Mouse (Mus musculus): ENCODE measurements around the gene Mpeg1. TPM values are rescaled to one million over a fixed set of nuclear protein-coding genes. Genes with fewer than 3 reads are reported as not detected.

Mpeg1 gene
- total and polyA plus RNA-seq, 2 experiments from 2014 or later = 0.88 to 2.7 TPM

GRCm38 (mm10) chr19:12440103-12440725 is 20.4 kb upstream of the Mpeg1 start:
- Histone ChIP-seq H3K36me3 (ENCODE audit: insufficient read depth, low read length) (no peaks in the 10 kb centered on the region), H3K9ac (replicated peaks; ENCODE audit: low read length, poor library complexity, severe bottlenecking) (no peak overlapping the region), H3K27me3 (ENCODE audit: insufficient read depth, low read length) (no peaks in the 10 kb centered on the region), H3K4me2 (ENCODE audit: low read depth, low read length, poor library complexity, severe bottlenecking) (no peak overlapping the region), H3K4me1 (ENCODE audit: insufficient read depth, low read length) (no peaks in the 10 kb centered on the region), H3K9me3 (ENCODE audit: low read length) (no peaks in the 10 kb centered on the region), H3K27ac (ENCODE audit: low read depth, low read length) (no peak overlapping the region), H3K4me3 (ENCODE audit: low read depth, low read length) (no peak overlapping the region)
- no peak for DNase-seq (ENCODE audit: low spot score)
- 56% methylated on average over 5 of the region's 5 CpGs for WGBS
- no peak for ATAC-seq (ENCODE audit: low FRiP score)
- no peak for TF ChIP-seq CTCF (IDR thresholded peaks at IDR 0.05)

- Histone ChIP-seq H3K4me3 (ENCODE audit: low read depth, low read length) (no peak overlapping the region), H3K27ac (ENCODE audit: low read depth, low read length) (no peak overlapping the region), H3K36me3 (ENCODE audit: insufficient read depth, low read length) (no peaks in the 10 kb centered on the region), H3K4me2 (ENCODE audit: low read depth, low read length, poor library complexity, severe bottlenecking) (no peak overlapping the region), H3K9me3 (ENCODE audit: low read length) (no peaks in the 10 kb centered on the region), H3K27me3 (ENCODE audit: insufficient read depth, low read length) (no peaks in the 10 kb centered on the region), H3K4me1 (ENCODE audit: insufficient read depth, low read length) (no peaks in the 10 kb centered on the region), H3K9ac (replicated peaks; ENCODE audit: low read length, poor library complexity, severe bottlenecking) (no peak overlapping the region)
- 78% methylated on average over 4 of the region's 4 CpGs for WGBS
- no peak for TF ChIP-seq CTCF (IDR thresholded peaks at IDR 0.05)
- no peak for DNase-seq (ENCODE audit: low spot score)
- no peak for ATAC-seq (ENCODE audit: low FRiP score)
Observed at GRCm38 (mm10) chr19:12442560-12442959, 18.0 kb upstream of the Mpeg1 start.

GRCm38 (mm10) chr19:12445014-12445413 is 15.6 kb upstream of the Mpeg1 start:
- 84% methylated on average over 3 of the region's 3 CpGs for WGBS
- no peak for TF ChIP-seq CTCF (IDR thresholded peaks at IDR 0.05)
- H3K4me1 ChIP-seq (ENCODE audit: insufficient read depth, low read length) = no peaks in the 10 kb centered on the region

GRCm38 (mm10) chr19:12457401-12458066 is 3.0 kb upstream of the Mpeg1 start:
- DNase-seq (ENCODE audit: low spot score) = no peak
- Histone ChIP-seq H3K4me2 (ENCODE audit: low read depth, low read length, poor library complexity, severe bottlenecking) (no peak overlapping the region), H3K27ac (ENCODE audit: low read depth, low read length) (no peak overlapping the region), H3K4me3 (ENCODE audit: low read depth, low read length) (no peak overlapping the region), H3K4me1 (ENCODE audit: insufficient read depth, low read length) (no peaks in the 10 kb centered on the region), H3K9me3 (ENCODE audit: low read length) (no peaks in the 10 kb centered on the region), H3K9ac (replicated peaks; ENCODE audit: low read length, poor library complexity, severe bottlenecking) (no peak overlapping the region), H3K27me3 (ENCODE audit: insufficient read depth, low read length) (no peaks in the 10 kb centered on the region), H3K36me3 (ENCODE audit: insufficient read depth, low read length) (no peaks in the 10 kb centered on the region)
- no peak for TF ChIP-seq CTCF (IDR thresholded peaks at IDR 0.05)
- ATAC-seq (ENCODE audit: low FRiP score) = no peak
- 82% methylated on average over 12 of the region's 12 CpGs for WGBS

More at GRCm38 (mm10) chr19:12445014-12445413, 15.6 kb upstream of the Mpeg1 start:
- Histone ChIP-seq H3K9me3 (ENCODE audit: low read length) (no peaks in the 10 kb centered on the region), H3K9ac (replicated peaks; ENCODE audit: low read length, poor library complexity, severe bottlenecking) (no peak overlapping the region), H3K36me3 (ENCODE audit: insufficient read depth, low read length) (no peaks in the 10 kb centered on the region), H3K27ac (ENCODE audit: low read depth, low read length) (no peak overlapping the region), H3K4me2 (ENCODE audit: low read depth, low read length, poor library complexity, severe bottlenecking) (no peak overlapping the region), H3K27me3 (ENCODE audit: insufficient read depth, low read length) (no peaks in the 10 kb centered on the region), H3K4me3 (ENCODE audit: low read depth, low read length) (no peak overlapping the region)
- no peak for DNase-seq (ENCODE audit: low spot score)
- no peak for ATAC-seq (ENCODE audit: low FRiP score)

GRCm38 (mm10) chr19:12459516-12459915 is 1.1 kb upstream of the Mpeg1 start:
- Histone ChIP-seq H3K36me3 (ENCODE audit: insufficient read depth, low read length) (no peaks in the 10 kb centered on the region), H3K4me3 (ENCODE audit: low read depth, low read length) (no peak overlapping the region), H3K4me2 (ENCODE audit: low read depth, low read length, poor library complexity, severe bottlenecking) (no peak overlapping the region), H3K4me1 (ENCODE audit: insufficient read depth, low read length) (no peaks in the 10 kb centered on the region), H3K27me3 (ENCODE audit: insufficient read depth, low read length) (no peaks in the 10 kb centered on the region), H3K27ac (ENCODE audit: low read depth, low read length) (no peak overlapping the region), H3K9ac (replicated peaks; ENCODE audit: low read length, poor library complexity, severe bottlenecking) (no peak overlapping the region), H3K9me3 (ENCODE audit: low read length) (no peaks in the 10 kb centered on the region)
- DNase-seq (ENCODE audit: low spot score) (no peak), ATAC-seq (ENCODE audit: low FRiP score) (no peak)
- WGBS = 87% methylated on average over 4 of the region's 4 CpGs
- no peak for TF ChIP-seq CTCF (IDR thresholded peaks at IDR 0.05)
